Mouse (Mus musculus) fibroblast of lung, adult 2 months (primary cell): Measurements from ENCODE around the gene Cyp2g1.
"Not testable (repeated sequence)": the region's sequence is repeated elsewhere in the genome, so short reads cannot be mapped to it uniquely, and the experiment has no call there.

ENCODE experiments used
- DNase-seq: peaks from one replicate; pipeline ENCODE4 v3.0.0-alpha.2; 2011; ENCODE audit warnings: low read depth

The Cyp2g1 gene

GRCm38 (mm10) chr7:26808592-26808991 lies at the start of gene Cyp2g1:
Gene Cyp2g1, plus strand, starts transcription at chr7:26808892.
- DNase-seq = no peak

GRCm38 (mm10) chr7:26767084-26767483 lies 41.6 kb upstream of the Cyp2g1 start:
- no peak for DNase-seq

GRCm38 (mm10) chr7:26769881-26770470 lies 38.7 kb upstream of the Cyp2g1 start:
- DNase-seq = no peak

GRCm38 (mm10) chr7:26772866-26773586 lies 35.7 kb upstream of the Cyp2g1 start:
- DNase-seq = no peak

GRCm38 (mm10) chr7:26775866-26776265 lies 32.8 kb upstream of the Cyp2g1 start:
- no peak for DNase-seq

- no peak for DNase-seq
These were observed 30.9 kb upstream of the Cyp2g1 start for GRCm38 (mm10) chr7:26777806-26778205.

GRCm38 (mm10) chr7:26778474-26778873 lies 30.2 kb upstream of the Cyp2g1 start:
- peak; percentile 30 for DNase-seq

- DNase-seq = no peak
These were observed 28.8 kb upstream of the Cyp2g1 start for GRCm38 (mm10) chr7:26779799-26780416.

GRCm38 (mm10) chr7:26780510-26780909 lies 28.2 kb upstream of the Cyp2g1 start:
- no peak for DNase-seq

- no peak for DNase-seq
These were observed 27.5 kb upstream of the Cyp2g1 start for GRCm38 (mm10) chr7:26780998-26781766.

- DNase-seq = no peak
These were observed 26.9 kb upstream of the Cyp2g1 start for GRCm38 (mm10) chr7:26781767-26782131.

GRCm38 (mm10) chr7:26783163-26783562 lies 25.5 kb upstream of the Cyp2g1 start:
- DNase-seq = no peak

- DNase-seq = not testable (repeated sequence)
These were observed 22.7 kb upstream of the Cyp2g1 start for GRCm38 (mm10) chr7:26786013-26786412.

- no peak for DNase-seq
These were observed 18.7 kb upstream of the Cyp2g1 start for GRCm38 (mm10) chr7:26789984-26790383.

- no peak for DNase-seq
These were observed 8.6 kb upstream of the Cyp2g1 start for GRCm38 (mm10) chr7:26800104-26800503.

GRCm38 (mm10) chr7:26800996-26801395 lies 7.7 kb upstream of the Cyp2g1 start:
- no peak for DNase-seq

GRCm38 (mm10) chr7:26831556-26832292 lies 23.0 kb downstream of the Cyp2g1 start:
- DNase-seq = not testable (repeated sequence)

GRCm38 (mm10) chr7:26832668-26833067 lies 24.0 kb downstream of the Cyp2g1 start:
- not testable (repeated sequence) for DNase-seq

GRCm38 (mm10) chr7:26835059-26835458 lies 26.4 kb downstream of the Cyp2g1 start, which contains the start of gene Cyp2a5:
Gene Cyp2a5, plus strand, starts transcription at chr7:26835305.
- DNase-seq = not testable (repeated sequence)

- not testable (repeated sequence) for DNase-seq
These were observed 34.7 kb downstream of the Cyp2g1 start for GRCm38 (mm10) chr7:26843400-26843799.

GRCm38 (mm10) chr7:26850063-26850462 lies 41.4 kb downstream of the Cyp2g1 start:
- DNase-seq = not testable (repeated sequence)
